Mouse (Mus musculus) G1E-ER4 (cell line): ENCODE data around the gene Akap8. TPM values are rescaled to one million over a fixed set of nuclear protein-coding genes. Genes with fewer than 3 reads are reported as not detected.

Experiments
- GATA1 ChIP-seq: IDR thresholded peaks from one replicate; pipeline ENCODE4 v1.8.0; 2012; ENCODE audit warnings: low read length, inconsistent platforms
- polyA plus RNA-seq: library from polyadenylated mRNA; stranded (reverse); fragments of >175 nt; gene quantifications from 2 replicates; pipeline ENCODE4 v1.2.3, GENCODE M21; 2012

Gene Akap8
- polyA plus RNA-seq, 1 experiment = 407 TPM

GRCm38 (mm10) chr17:32317032-32317431, 4.0 kb downstream of the Akap8 start:
- no peak for TF ChIP-seq GATA1

GRCm38 (mm10) chr17:32315560-32315959, 5.5 kb downstream of the Akap8 start:
- TF ChIP-seq GATA1 = no peak

- no peak for TF ChIP-seq GATA1
Observed at GRCm38 (mm10) chr17:32313892-32314291, 7.1 kb downstream of the Akap8 start.

- no peak for TF ChIP-seq GATA1
Observed at GRCm38 (mm10) chr17:32312801-32313200, 8.2 kb downstream of the Akap8 start.

- no peak for TF ChIP-seq GATA1
Observed at GRCm38 (mm10) chr17:32307963-32308362, 13.1 kb downstream of the Akap8 start.

GRCm38 (mm10) chr17:32298125-32298524, 22.9 kb downstream of the Akap8 start:
- TF ChIP-seq GATA1 = no peak

GRCm38 (mm10) chr17:32295901-32296300, 25.1 kb downstream of the Akap8 start:
- no peak for TF ChIP-seq GATA1

- no peak for TF ChIP-seq GATA1
Observed at GRCm38 (mm10) chr17:32295160-32295559, 25.9 kb downstream of the Akap8 start.

- no peak for TF ChIP-seq GATA1
Observed at GRCm38 (mm10) chr17:32285138-32285670, 35.8 kb downstream of the Akap8 start.

- TF ChIP-seq GATA1 = no peak
Observed at GRCm38 (mm10) chr17:32284262-32285137, 36.5 kb downstream of the Akap8 start, which contains the start of gene Brd4. TSS of gene Brd4 (minus strand) at chr17:32284722.

GRCm38 (mm10) chr17:32283771-32284221, 37.2 kb downstream of the Akap8 start:
- TF ChIP-seq GATA1 = no peak

- no peak for TF ChIP-seq GATA1
Observed at GRCm38 (mm10) chr17:32283341-32283740, 37.7 kb downstream of the Akap8 start.

- no peak for TF ChIP-seq GATA1
Observed at GRCm38 (mm10) chr17:32281611-32282310, 39.3 kb downstream of the Akap8 start.

- TF ChIP-seq GATA1 = no peak
Observed at GRCm38 (mm10) chr17:32281126-32281525, 39.9 kb downstream of the Akap8 start.

GRCm38 (mm10) chr17:32280575-32280974, 40.5 kb downstream of the Akap8 start:
- no peak for TF ChIP-seq GATA1

- no peak for TF ChIP-seq GATA1
Observed at GRCm38 (mm10) chr17:32277201-32277600, 43.8 kb downstream of the Akap8 start.
